Mouse (Mus musculus): Measurements from ENCODE around the gene Slc39a1.
A peak's percentile ranks its signal among the peaks of the same experiment; 100 is the strongest.

The Slc39a1 gene

DNA sequence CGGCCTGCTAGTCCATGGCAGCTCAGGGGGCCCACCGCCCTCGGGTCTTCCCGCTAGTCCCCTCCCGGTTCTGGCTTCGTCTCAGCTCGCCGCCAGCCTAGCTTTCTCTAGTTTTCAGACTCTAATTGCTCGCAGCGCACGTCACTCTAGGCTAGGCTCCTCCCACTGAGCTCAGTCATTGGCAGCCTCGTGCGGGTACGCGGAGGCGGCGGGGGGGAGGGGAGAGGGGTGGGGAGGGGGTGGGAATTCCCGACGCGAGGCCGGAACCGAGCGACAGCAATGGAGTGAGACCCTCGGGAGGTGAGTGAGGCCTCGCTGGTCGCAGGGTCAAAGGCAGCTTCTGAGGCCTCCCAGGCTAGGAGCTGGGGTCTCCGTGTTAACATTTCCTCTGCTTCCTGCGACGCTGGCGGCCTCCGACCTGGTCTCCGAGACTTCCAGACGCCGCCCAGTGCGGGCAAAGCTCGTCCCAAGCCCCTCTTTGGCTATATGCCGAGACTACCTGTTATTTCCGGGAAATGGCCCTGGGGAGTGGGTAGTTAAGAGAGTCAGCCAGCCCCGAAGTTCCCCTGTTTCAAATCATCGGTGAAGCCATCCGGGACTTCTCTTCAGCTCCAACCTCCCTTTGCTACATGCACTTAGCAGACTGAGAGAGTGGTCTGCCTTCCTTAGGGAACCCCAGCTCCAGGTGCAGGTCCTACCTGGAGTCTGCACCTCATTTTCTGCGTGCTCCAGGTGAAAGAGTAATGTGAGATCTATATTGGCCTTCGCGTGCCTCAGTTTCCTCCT, at the start of gene Slc39a1:
TSS of gene Slc39a1 (plus strand) at position 213 of the 786 bp plus-strand sequence.
- DNase-seq (ENCODE audit: low read depth, low spot score): peak; percentile 93

DNA sequence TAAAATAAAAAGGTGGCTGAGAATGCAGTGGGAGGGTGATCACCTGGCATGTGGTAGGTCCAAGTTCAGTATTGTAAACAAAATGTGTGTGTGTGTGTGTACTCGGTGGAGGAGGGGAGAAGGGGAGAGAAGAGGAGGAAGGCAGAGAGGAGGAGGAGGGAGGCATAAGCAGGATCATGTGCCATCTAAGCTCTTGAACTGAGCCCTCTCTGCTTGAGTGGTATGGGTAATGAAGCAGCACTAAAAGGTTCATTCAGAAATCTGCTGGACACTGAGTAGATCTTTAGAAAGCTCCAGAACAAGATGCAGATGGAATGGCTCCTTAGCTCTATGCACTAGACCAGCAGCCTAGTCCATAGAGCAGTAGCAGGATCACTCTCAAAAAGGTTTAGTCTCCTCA, 45.1 kb upstream of the Slc39a1 start:
- DNase-seq (ENCODE audit: low read depth, low spot score): no peak

DNA sequence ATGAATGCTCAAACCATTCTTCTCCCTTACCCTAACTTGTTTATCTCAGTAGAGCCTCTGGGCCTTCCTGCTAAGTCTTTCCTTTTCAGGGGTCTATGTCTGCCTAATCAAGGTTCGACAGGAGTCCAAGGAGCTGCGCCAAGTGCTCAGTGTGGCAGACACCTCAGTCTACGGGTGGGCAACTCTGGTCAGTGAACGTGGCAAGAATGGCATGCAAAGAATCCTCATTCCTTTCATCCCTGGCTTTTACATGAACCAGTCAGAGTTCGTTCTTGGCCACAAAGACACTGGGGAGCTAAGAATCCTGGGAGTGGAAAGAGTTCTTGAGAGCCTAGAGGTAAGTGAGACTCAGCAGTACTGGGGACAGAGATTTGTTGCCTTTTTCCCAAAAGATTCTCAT, 44.4 kb upstream of the Slc39a1 start:
- DNase-seq (ENCODE audit: low read depth, low spot score): no peak

DNA sequence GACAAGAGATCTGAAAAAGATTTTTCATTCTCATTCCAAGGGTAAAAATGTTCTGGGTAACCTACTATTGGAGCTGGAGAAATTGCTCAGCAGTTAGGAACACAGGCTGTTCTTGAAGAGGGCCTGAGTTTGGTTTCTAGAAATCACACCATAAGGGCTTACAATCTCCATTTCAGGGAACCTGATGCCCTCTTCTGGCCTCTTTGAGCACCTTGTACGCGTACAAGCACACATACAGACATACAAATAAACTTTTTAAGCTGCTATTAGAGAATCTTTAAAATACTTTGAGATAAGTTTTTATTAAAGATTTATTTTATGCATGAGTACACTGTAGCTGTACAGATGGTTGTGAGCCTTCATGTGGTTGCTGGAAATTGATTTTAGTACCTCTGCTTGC, 43.4 kb upstream of the Slc39a1 start:
- DNase-seq (ENCODE audit: low read depth, low spot score): no peak

DNA sequence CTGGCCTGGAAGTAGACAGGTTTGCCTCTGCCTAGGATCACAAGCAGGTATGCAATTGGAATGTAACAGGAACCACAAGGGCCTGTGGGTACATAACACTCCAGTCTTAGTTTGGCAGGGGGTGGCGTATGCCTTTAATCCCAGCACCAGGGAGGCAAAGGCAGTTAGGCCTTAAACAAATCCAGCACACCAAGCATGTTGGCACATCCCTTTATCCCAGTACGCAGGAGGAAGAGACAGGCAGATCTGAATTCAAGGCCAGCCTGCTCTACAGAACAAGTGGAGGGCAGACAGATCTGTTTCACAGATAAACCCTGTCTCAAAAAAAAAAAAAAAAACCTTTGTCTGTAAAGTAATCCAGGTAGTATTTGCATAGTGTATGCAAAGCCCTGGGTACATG, 39.3 kb upstream of the Slc39a1 start:
- DNase-seq (ENCODE audit: low read depth, low spot score): no peak

DNA sequence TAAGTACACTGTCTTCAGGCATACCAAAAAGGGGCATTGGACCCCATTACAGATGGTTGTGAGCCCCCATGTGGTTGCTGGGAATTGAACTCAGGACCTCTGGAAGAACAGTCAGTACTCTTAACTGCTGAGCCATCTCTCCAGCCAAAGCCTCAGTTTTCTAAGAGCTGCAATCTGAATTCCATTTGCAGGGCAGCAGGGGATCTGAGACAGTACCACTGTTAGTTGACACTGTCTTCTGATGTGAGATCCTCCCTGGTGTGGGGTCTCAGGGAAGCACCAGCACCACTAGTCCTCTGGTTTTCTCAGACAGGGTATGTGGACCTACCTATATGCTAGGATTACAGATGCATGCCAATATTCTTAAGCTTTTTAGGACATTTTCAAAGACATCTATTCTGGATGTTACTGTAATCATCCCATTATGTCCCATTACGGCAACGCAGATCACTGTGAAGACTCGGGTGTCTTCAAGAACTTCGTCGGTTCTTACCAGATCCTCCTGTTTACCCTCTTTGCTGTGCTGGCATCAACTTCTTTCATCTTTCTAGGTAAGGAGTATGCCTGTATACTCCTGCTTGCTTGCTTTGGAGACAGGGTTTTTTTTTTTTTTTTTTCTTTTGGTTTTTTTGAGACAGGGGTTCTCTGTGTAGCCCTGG, 37.9 kb upstream of the Slc39a1 start:
- DNase-seq (ENCODE audit: low read depth, low spot score): no peak

DNA sequence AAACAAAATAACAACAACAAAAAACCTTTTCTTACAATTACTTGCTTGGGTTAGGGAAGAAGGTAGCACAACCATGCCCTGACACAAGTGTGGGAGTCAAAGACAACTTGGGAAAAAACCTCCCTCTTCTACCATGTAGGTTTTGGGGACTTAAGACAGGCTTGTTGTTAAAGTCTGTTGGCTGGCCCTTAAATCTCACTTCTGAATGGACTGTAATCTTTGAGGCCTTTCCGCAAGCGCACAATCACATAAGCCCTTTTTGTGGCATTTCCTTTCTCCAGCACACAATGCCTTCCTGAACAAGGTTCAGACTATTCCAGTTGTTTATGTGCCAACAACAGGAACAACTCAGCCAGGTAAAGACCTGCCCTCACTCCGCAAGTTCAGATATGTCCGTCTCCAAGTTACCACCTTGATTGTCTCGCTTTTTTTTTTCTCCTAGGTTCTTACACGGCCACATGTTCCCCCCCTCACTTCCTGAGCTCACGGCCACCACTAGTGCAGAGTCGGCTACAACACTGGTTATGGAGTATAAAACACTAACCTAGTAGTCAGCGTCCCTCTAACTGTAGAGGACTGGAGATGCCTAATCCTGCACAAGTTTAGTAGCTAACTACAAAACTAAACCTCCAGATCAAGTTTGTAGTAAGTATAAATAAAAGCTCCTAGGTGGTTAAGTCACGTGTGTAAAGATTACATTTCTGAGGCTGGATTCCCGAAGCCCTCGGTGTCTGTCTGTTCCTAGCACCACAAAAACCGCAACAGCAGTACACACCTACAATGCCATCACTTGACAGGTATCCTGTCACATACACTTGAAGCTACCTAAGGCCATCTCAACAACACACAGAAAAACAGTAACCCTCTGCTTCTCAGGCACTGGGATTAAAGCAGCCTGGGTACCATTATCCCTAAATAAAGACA, 36.2 kb upstream of the Slc39a1 start:
- no peak for DNase-seq (ENCODE audit: low read depth, low spot score)

DNA sequence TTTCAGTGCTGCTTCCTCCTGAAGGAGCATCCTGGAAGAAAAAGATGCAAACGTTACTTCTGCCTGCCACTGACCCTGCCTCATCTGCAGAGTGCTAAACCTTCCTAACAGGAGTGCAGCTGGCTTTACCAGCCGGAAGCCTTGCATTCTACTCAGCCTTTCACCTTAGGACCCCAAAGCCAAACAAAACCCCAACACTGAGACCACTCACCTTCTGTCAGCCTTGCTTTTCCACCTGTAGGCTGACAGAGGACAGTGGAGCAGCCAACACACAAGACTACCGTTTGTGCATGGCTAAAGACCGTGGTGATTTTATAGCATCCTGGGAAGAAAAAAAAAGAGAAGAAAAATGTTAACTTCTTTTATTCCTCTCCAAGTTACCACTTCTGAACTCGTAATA, 35.2 kb upstream of the Slc39a1 start:
- DNase-seq (ENCODE audit: low read depth, low spot score): no peak

DNA sequence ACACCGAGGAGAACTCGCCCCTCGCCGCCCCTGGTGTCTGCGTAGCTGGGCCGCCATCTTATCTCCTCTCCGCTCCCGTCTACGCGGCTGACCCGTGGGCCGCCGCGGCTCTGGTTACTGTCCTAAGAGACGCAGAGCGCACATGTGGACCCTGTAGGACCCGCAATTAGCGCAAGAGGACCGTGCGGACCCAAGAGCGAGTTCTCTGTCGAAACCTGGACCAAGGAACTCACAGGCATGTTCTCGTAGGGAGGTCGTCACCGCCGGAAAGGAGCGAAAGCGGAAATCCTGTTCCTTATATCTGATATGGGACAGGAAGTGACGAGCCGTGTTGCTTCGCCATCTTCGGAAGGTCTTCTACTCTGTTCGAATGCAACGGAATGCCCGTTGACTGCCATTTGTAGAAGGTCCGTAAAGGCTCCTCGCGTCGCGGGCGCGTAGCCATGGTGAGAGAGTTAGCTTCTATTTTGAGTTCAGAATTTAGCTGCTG, 34.5 kb upstream of the Slc39a1 start, which contains the start of the genes Rps27 and Rab13:
TSS of gene Rps27 (minus strand) at position 275 of the 490 bp plus-strand sequence.
TSS of gene Rab13 (plus strand) at position 319 of the 490 bp plus-strand sequence.
- peak; percentile 84 for DNase-seq (ENCODE audit: low read depth, low spot score)

DNA sequence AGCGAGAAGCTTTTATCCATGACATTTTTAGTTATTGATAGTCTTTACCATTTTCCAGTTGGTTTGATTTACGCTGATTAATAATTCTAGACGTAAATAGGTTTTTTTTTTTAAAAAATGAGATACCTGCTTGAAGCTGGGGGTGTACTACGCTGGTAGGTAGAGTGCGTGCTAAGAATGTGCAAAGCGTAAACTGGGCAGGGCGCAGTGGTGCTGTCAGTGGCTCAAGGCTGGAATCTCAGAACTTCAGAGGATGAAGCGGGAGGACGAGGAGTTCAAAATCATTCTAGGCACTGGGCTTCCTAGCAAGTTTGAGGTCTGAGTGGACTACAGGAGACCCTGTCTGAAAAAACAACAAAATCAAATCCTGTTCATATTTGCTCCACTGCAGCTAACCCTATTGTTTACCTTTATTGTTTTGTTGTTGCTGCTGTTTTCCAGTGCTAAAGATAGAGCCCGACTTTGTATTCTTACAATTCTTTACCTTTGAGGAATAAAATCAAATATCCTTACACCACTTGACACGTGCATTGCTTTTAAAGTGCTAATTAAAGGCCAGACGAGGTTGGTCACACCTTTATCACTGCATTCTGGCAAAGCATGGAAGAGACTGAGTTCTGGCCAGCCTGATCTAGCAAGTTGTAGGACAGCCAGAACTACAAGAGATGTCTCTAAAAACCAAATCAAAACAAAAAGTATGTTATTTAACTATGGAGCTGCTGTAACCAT, 33.9 kb upstream of the Slc39a1 start:
- DNase-seq (ENCODE audit: low read depth, low spot score): no peak

DNA sequence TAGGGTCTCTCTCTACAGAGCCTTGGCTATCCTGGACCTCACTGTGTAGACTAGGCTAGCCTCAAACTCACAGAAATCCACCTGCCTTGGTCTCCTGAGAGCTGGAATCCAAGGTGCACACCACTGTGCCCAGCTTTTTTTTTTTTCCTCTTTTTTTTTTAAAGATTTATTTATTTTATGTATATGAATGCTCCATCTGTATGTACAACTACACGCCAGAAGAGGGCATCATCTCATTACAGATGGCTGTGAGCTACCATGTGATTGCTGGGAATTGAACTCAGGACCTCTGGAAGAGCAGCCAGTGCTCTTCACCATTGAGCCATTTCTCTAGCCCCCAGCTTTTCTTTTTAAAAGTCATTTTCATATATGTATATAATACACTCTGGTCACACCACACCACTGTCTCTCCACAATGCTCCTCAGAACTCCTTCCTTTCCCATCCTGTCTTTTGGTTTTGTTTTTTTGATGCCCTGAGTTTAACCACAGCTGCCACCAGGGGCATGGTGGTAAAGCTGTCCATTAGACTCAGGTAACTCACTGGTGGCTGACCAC, 32.1 kb upstream of the Slc39a1 start:
- no peak for DNase-seq (ENCODE audit: low read depth, low spot score)

DNA sequence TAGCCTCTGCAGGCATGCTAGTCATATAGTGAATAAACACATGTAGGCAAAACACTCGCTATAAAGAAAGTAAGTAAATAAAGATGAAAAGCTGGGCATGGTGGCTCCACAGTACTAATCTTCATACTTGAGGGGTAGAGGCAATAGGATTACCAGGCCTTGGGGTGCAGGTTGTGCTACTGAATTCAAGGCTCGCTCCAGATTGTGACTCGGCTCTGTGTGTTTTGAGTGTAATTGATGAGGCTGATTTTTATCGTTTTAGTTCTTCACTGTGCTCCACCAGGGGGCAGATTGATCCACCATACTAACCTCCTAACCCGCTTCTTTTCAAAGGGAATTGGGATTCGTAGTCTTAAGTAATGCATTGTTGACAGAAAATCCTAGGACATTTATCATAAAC, 27.9 kb upstream of the Slc39a1 start:
- DNase-seq (ENCODE audit: low read depth, low spot score): peak; percentile 42

DNA sequence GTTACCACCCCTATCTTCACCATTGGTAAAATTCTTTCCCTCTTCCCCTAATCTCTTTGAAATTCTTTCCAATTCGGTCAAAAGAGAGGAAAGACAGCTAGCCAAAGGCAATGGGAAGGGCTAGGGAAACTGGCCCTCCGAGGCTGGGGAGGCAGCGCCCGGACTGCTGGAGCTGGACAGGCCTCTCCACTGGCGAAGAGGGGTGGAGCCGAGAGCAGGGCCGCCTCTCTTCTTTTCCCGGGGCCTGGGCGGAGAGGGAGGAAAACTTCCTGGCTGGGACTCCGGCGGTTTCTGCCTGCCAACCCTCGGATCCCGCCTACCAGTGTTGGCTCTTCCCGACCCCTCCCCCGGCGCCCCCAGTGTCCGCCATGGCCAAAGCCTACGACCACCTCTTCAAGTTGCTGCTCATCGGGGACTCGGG, 27.4 kb upstream of the Slc39a1 start:
- DNase-seq (ENCODE audit: low read depth, low spot score): peak; percentile 32

DNA sequence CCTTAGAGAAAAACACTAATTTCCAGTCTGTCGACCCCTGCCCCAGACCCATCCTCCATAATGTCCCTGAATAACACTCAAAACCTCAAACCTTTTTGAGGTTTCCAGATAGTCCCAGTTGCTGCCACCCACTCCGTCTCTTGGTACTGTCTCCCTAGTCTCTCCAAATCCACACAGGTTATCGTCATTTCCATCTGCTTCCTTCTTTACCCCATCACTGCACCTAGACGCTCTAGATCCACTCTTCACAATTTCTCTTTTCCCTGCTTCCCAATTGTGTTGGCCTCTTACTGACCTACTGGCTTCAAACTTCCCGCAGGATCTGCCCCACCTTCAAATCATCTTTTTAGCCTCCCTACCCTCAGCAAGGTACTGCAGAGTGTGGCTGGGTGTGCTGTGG, 26.8 kb upstream of the Slc39a1 start:
- no peak for DNase-seq (ENCODE audit: low read depth, low spot score)

DNA sequence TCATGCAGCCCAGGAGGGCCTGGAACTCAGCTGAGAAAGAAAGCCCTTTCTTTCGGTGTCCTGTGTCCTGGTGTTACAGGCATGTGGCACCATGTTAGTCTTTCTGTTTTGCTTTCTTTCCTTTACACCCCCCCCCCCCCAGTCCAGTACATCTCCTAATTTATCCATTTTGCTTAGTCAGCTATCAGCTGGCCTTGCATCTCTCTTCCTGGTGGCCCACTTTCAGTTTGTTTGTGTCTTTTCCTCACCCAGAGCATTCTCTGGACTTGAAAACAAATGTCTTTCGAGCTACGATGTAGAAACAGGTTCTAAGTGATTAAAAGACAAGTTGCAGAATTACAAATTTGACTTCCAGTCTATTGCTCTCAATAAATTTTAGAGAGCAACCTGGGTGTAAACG, 25.5 kb upstream of the Slc39a1 start:
- no peak for DNase-seq (ENCODE audit: low read depth, low spot score)

DNA sequence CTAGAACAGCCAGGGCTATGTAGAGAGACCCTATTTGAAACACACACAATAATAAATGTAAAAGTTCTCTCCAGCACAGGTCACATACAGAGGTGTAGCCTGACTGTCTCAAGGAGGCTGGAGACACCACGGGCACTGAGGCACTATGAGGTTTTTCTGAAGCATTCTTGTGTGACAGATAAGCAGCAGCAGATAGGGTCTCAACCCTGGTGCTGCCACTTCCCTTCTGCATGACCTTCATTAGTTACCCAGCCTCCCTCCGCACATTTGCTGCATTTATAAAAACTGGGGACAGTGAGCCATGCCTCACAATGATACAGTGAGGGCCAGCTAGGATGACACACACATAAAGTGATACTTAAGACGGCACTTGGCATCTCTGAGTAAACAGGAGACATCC, 25.0 kb upstream of the Slc39a1 start:
- DNase-seq (ENCODE audit: low read depth, low spot score): no peak

DNA sequence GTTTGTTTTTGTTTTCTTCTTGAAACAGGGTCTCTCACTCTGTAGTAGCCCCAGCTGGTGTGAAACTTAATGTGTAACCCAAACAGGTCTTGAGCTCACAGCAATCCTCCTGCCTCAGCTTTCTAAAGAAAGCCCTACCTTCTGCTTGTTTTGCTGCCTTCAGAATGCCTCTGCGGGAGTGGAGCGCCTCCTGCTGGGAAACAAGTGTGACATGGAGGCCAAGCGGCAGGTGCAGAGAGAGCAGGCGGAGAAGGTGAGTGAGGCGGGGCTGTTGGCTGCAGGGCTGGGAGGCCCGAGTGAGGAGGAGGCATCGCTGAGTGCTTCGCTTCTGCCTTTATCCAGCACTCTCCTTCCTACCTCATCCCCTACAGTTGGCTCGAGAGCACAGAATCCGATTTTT, 23.6 kb upstream of the Slc39a1 start:
- DNase-seq (ENCODE audit: low read depth, low spot score): no peak

DNA sequence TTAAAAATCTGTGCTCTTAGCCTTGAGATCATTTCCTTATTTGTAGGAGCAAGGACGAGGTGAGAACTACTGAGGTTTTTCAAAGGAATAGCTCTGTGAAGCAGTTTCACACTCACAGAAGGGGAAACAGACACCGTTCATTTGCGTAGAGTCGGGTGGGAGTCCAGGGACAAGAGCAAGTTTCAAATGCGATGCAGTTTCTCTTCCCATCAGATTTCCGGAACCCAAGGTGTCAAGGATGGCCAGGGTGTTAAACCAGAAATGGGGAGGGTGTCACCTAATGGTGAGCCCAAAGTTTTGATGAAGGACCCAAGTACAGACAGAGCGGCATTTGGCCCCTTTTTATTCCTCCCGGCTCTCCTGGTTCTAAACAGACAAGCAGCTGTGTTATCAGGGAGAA, 16.9 kb upstream of the Slc39a1 start:
- DNase-seq (ENCODE audit: low read depth, low spot score): no peak

DNA sequence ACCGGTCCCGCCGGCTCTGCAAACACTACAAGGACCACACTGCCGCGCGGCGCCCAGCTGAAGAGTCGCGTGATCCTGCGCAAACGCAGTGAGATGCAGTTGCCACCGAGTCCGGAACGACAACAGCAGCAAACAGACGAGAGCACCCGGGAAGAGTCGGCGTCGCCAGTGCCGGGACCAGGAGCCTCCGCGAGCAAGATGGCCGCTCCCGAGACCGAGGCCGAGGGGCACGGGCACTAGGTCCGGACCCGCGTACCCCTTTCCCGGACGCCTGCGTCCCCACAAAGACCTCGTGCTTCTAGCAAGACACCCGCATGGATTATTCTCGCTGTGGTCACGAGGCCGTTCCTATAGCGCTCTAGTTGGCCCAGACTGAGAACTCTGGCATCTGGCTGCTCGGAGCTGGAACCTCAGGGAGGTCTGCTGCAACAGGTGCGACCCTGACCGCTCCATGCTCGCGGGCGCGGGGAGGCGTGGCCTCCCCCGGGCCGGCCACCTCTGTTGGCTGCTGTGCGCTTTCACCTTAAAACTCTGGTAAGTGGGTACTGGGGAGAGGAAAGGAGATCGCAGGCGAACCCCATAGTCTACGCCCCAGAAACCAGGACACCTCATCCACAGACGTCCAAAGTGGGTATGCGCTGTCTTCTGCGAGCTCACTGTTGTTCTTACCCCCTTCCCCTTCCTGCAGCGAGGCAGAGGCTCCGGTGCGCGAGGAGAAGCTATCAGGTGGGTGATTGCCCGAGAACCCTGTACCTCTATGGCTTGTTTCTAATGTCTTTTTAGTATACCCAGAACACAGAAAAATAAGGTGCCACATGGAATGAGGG, 16.3 kb upstream of the Slc39a1 start, which contains the start of gene Jtb:
TSS of gene Jtb (plus strand) at position 91 of the 827 bp plus-strand sequence.
- peak; percentile 89 for DNase-seq (ENCODE audit: low read depth, low spot score)

DNA sequence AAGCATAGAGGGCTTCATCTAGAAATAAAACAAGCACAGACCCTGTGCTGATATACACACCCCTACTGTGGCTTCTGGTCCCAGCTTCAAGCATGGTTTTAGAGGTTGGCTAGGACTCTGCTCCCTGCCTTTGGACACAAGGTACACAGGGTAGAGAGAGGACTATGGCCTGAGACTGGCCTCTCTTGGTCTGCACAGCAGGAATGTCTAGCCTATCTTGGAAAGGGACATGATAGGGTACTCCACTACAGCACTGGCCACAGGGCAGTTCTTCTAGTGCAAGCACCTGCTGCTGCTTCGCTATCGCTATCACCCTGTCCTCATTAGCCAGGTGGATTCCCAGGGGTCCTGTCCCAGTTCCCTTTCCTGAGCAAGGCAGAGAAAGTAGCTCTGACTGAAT, 6.7 kb upstream of the Slc39a1 start:
- no peak for DNase-seq (ENCODE audit: low read depth, low spot score)

Data from embryo, embryonic 11.5 days (tissue).